10 mouse cellular contexts compared by ENCODE assay signal in the genomic region with DNA sequence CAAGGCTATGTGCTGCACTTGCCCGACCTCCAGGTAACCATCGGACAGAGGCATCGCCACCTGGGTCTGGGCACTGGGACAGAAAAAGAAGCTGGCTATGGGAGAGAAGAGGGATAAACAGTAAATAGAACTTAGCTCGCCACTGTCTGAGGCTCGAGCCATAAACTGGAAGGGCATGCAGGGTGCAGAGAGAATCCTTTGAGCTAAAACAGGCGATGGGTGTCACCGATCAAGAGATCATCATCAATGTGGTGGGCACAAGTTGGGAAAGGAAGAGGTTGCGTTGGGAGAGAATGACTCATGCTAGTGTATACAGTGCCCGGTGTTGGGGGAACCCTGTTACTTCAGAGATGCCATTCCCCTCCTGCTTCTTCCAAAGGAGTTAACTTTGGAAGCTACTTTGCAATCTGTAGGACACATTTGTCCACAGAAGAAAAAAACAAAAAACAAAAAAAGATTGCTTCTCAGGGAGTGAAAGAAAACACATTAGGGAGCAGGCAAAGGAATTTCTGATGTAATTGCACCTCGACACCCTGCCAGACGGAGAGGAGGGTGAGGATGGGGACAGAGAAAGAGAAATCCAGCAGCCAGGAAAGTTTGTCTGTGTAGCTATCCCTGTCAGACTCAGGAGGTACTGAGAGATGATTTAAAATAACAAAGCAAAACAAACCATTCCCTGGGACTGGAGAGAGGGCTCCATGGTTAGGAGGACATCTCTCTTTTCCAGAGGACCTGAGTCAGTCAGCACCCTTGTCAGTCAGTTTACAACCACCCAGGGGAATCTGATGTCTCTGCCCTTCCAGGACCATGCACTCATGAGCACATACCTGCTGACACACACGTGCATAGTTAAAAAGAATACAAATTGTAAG. TPM values are rescaled to one million over a fixed set of nuclear protein-coding genes. Genes with fewer than 3 reads are reported as not detected.
A peak's percentile ranks its signal among the peaks of the same experiment; 100 is the strongest.
DNase-seq lines count a peak whose midpoint lies in the region.
"Had no signal": no experiment of that assay in that cellular context is flagged by ENCODE, and none has a peak within 500 bp of the region (broad histone marks: within the 10 kb centered on the region; RNA-seq: fewer than 3 reads in every experiment).

No protein-coding gene starts in this region.

- H3K4me3 ChIP-seq in hindbrain, embryonic 10.5 days: peak overlapping the region; percentile 73
- H3K4me3 ChIP-seq in midbrain, embryonic 10.5 days: peak overlapping the region; percentile 70

- H3K27ac ChIP-seq in hindbrain, embryonic 10.5 days: peak overlapping the region; percentile 86
- H3K27ac ChIP-seq in midbrain, embryonic 10.5 days (replicated peaks): peak overlapping the region; percentile 85

- no peaks in the 10 kb centered on the region for H3K9me3 ChIP-seq in hindbrain, embryonic 10.5 days
- no peaks in the 10 kb centered on the region for H3K9me3 ChIP-seq in midbrain, embryonic 10.5 days (replicated peaks)

- 35% methylated on average over 12 of the region's 12 CpGs for WGBS in hindbrain, embryonic 10.5 days
- WGBS in midbrain, embryonic 10.5 days: 40% methylated on average over 12 of the region's 12 CpGs

- peaks cover 22% of the 10 kb centered on the region; the same call in 1 of the 2 replicates for H3K27me3 ChIP-seq in hindbrain, embryonic 10.5 days (ENCODE audit: insufficient read depth, poor library complexity, severe bottlenecking)
- peaks cover 22% of the 10 kb centered on the region for H3K27me3 ChIP-seq in midbrain, embryonic 10.5 days (ENCODE audit: low read depth, poor library complexity, severe bottlenecking)
- H3K27me3 ChIP-seq: CH12.LX had no signal

- intact Hi-C loops in heart, postnatal 36 days (cut with DNase I): loop anchor here (2.0 to 5.0 kb wide), 2 partner anchors 35 to 103 kb away; partner anchors contain the start of gene Prkag3

- DNase-seq in heart, adult 8-10 months (ENCODE audit: low spot score): peak; percentile 41
- no peak for DNase-seq in heart, postnatal 36 days
- DNase-seq in brain, adult 2 months (ENCODE audit: low read depth, low spot score): peak; percentile 12
- DNase-seq in hindbrain, embryonic 10.5 days (ENCODE audit: low spot score): no peak
- DNase-seq in midbrain, embryonic 10.5 days (ENCODE audit: low spot score): no peak
- no peak for DNase-seq in right cerebral cortex, postnatal 4 days
- no peak for DNase-seq in left cerebral cortex, adult 11 months (ENCODE audit: low spot score)
- no peak for DNase-seq in urinary bladder, adult 18-20 months (ENCODE audit: low spot score in 2 of 2)

- no peaks in the 10 kb centered on the region for H3K36me3 ChIP-seq in hindbrain, embryonic 10.5 days
- no peaks in the 10 kb centered on the region for H3K36me3 ChIP-seq in midbrain, embryonic 10.5 days

- peaks cover 22% of the 10 kb centered on the region for H3K4me1 ChIP-seq in hindbrain, embryonic 10.5 days (replicated peaks)
- H3K4me1 ChIP-seq in midbrain, embryonic 10.5 days: peaks cover 20% of the 10 kb centered on the region

RNA-seq across cellular contexts. Expression of gene Cyp27a1, which starts 0.7 kb away (rescaled TPM):
- total RNA-seq in heart, adult 8-10 months (2022): 10 to 100 TPM; 11.3 to 20.8 (median 16.6) TPM
- total RNA-seq in heart, postnatal 36 days (2021): 10 to 100 TPM; 13.5 to 18.4 TPM
- 7.4 and 8.4 TPM in 2 replicates for polyA plus RNA-seq in hindbrain, embryonic 10.5 days (2016; fragmentation: Nextera tagmentation; extraction: Ambion mirVana)
- 6.7 and 6.9 TPM in 2 replicates for polyA plus RNA-seq in midbrain, embryonic 10.5 days (2016; fragmentation: Nextera tagmentation; extraction: Ambion mirVana)
- total RNA-seq: CH12.LX had no signal

RNA-seq across cellular contexts. Expression of gene Prkag3, which starts 34.9 kb away (rescaled TPM):
- 1 to 10 TPM; 1.6 to 4.1 (median 2.2) TPM for total RNA-seq in heart, adult 8-10 months (2022)
- 1 to 10 TPM; 1.1 to 1.4 TPM for total RNA-seq in heart, postnatal 36 days (2021)
- 0.12 TPM in 1 of 2 replicates, not detected in the other for polyA plus RNA-seq in hindbrain, embryonic 10.5 days (2016; fragmentation: Nextera tagmentation; extraction: Ambion mirVana)
- not detected in 2 replicates for polyA plus RNA-seq in midbrain, embryonic 10.5 days (2016; fragmentation: Nextera tagmentation; extraction: Ambion mirVana)

RNA-seq across cellular contexts. Expression of gene Ttll4, which starts 52.5 kb away (rescaled TPM):
- 10 to 100 TPM in 1 of 4 experiments, 1 to 10 TPM in 3; 8.1 to 10.5 (median 9.3) TPM for total RNA-seq in heart, adult 8-10 months (2022)
- total RNA-seq in heart, postnatal 36 days (2021): 10 to 100 TPM; 10.1 to 11.5 TPM
- polyA plus RNA-seq in hindbrain, embryonic 10.5 days (2016; fragmentation: Nextera tagmentation; extraction: Ambion mirVana): 35.7 and 48.5 TPM in 2 replicates
- polyA plus RNA-seq in midbrain, embryonic 10.5 days (2016; fragmentation: Nextera tagmentation; extraction: Ambion mirVana): 42.6 and 43.6 TPM in 2 replicates

RNA-seq across cellular contexts. Expression of gene Wnt6, which starts 57.6 kb away (rescaled TPM):
- total RNA-seq in heart, adult 8-10 months (2022): under 1 TPM; 0.16 to 0.69 (median 0.26) TPM
- under 1 TPM; 0.14 to 0.33 TPM for total RNA-seq in heart, postnatal 36 days (2021)
- polyA plus RNA-seq in hindbrain, embryonic 10.5 days (2016; fragmentation: Nextera tagmentation; extraction: Ambion mirVana): 15.5 and 18.2 TPM in 2 replicates
- 8.7 and 11.0 TPM in 2 replicates for polyA plus RNA-seq in midbrain, embryonic 10.5 days (2016; fragmentation: Nextera tagmentation; extraction: Ambion mirVana)
- total RNA-seq: neutrophil, adult 5-6 weeks had no signal

Comparison
In these comparisons a context has a peak if more than half of its experiments do, and no peak if none do; other contexts are left out.
1. DNase-seq: peak in heart, adult 8-10 months (single experiment) and brain, adult 2 months (single experiment); none in heart, postnatal 36 days (0 of 2), hindbrain, embryonic 10.5 days (single experiment), midbrain, embryonic 10.5 days (single experiment), right cerebral cortex, postnatal 4 days (single experiment), left cerebral cortex, adult 11 months (single experiment) and urinary bladder, adult 18-20 months (0 of 2).